Mouse (Mus musculus) stomach, embryonic 16.5 days (tissue): ENCODE measurements around the gene Spaca9. TPM values are rescaled to one million over a fixed set of nuclear protein-coding genes. Genes with fewer than 3 reads are reported as not detected.

Source experiments
- ATAC-seq: fragments of 200-750 bp; cut with Nextera tagmentation; 2 replicates; pipeline ENCODE4 v1.8.0; 2017; ENCODE audit warnings: moderate number of reproducible peaks, moderate TSS enrichment; ENCODE audit not compliant: insufficient read depth, low FRiP score
- H3K27ac ChIP-seq: fragments of 300-500 bp; sonication (generic); 2 replicates; pipeline ENCODE4 v1.5.1; 2014; ENCODE audit warnings: low read length
- H3K27me3 ChIP-seq: fragments of 300-500 bp; sonication (generic); 2 replicates; pipeline ENCODE4 v1.6.1; 2014; ENCODE audit warnings: low read length, control low read depth, mixed read lengths; ENCODE audit not compliant: control insufficient read depth, insufficient read depth
- H3K36me3 ChIP-seq: fragments of 300-500 bp; sonication (generic); 2 replicates; pipeline ENCODE4 v1.6.1; 2014; ENCODE audit warnings: low read length; ENCODE audit not compliant: control insufficient read depth, insufficient read depth
- H3K4me1 ChIP-seq: fragments of 300-500 bp; sonication (generic); 2 replicates; pipeline ENCODE4 v1.6.1; 2014; ENCODE audit warnings: low read length, control low read depth, mixed read lengths; ENCODE audit not compliant: control insufficient read depth, insufficient read depth
- H3K4me2 ChIP-seq: fragments of 300-500 bp; sonication (generic); 2 replicates; pipeline ENCODE4 v1.6.1; 2014; ENCODE audit warnings: low read depth, low read length, mixed read lengths
- H3K4me3 ChIP-seq: fragments of 300-500 bp; sonication (generic); replicated peaks from 2 replicates; pipeline ENCODE4 v1.5.1; 2014; ENCODE audit warnings: mild to moderate bottlenecking, low read length
- H3K9ac ChIP-seq: fragments of 300-500 bp; sonication (generic); 2 replicates; pipeline ENCODE4 v1.6.1; 2014; ENCODE audit warnings: low read length
- H3K9me3 ChIP-seq: fragments of 300-500 bp; sonication (generic); replicated peaks from 2 replicates; pipeline ENCODE4 v1.6.1; 2016; ENCODE audit warnings: low read length, control low read depth; ENCODE audit not compliant: control insufficient read depth
- WGBS: fragments of 180-500 bp; shearing (Covaris S2); extraction: QIAGEN DNeasy Blood & Tissue Kit; methylation state at CpG from one replicate; pipeline ENCODE4 v1.1.7; 2014; 5-methylcytosine and 5-hydroxymethylcytosine counted together
- microRNA-seq: library from miRNA; unstranded; fragments of <30 nt; microRNA quantifications from one replicate; pipeline ENCODE4, GENCODE M21; 2016
- polyA plus RNA-seq: library from polyadenylated mRNA; unstranded; fragments of >200 nt; fragmentation: Nextera tagmentation; extraction: Ambion mirVana; gene quantifications from 2 replicates; pipeline ENCODE4 v1.2.1, GENCODE M21; 2015

Gene Spaca9
- polyA plus RNA-seq, 1 experiment from 2014 or later = 1.3 TPM

GRCm38 (mm10) chr2:28650526-28650925, 49.0 kb downstream of the Spaca9 start:
- H3K9ac ChIP-seq = no peak overlapping the region
- H3K4me1 ChIP-seq = no peaks in the 10 kb centered on the region
- ATAC-seq = no peak
- H3K36me3 ChIP-seq = no peaks in the 10 kb centered on the region; the same call in 1 of the 2 replicates
- H3K4me3 ChIP-seq = no peak overlapping the region
- no peak overlapping the region for H3K4me2 ChIP-seq
- H3K9me3 ChIP-seq = no peaks in the 10 kb centered on the region
- no peaks in the 10 kb centered on the region for H3K27me3 ChIP-seq
- H3K27ac ChIP-seq = no peak overlapping the region

- Histone ChIP-seq H3K36me3 (no peaks in the 10 kb centered on the region), H3K4me1 (peaks cover 14% of the 10 kb centered on the region), H3K4me3 (no peak overlapping the region), H3K27ac (no peak overlapping the region), H3K9me3 (no peaks in the 10 kb centered on the region), H3K4me2 (no peak overlapping the region), H3K9ac (no peak overlapping the region), H3K27me3 (no peaks in the 10 kb centered on the region)
- 86% methylated on average over 3 of the region's 3 CpGs for WGBS
- no peak for ATAC-seq
These were observed 56.4 kb downstream of the Spaca9 start for GRCm38 (mm10) chr2:28643081-28643480.

Small RNA genes lying within 50 kb of the gene (microRNA-seq; reads per million reads assigned to microRNA genes)
- 0.83 reads per million for gene Mir3088

Other genes with a start within 250 kb of the Spaca9 start
- 0.80 and 0.99 TPM in 2 replicates for gene 1700007K13Rik, start 233.4 kb downstream of the Spaca9 start, polyA plus RNA-seq
- 53.5 and 54.0 TPM in 2 replicates for gene Mrps2, start 231.7 kb downstream of the Spaca9 start, polyA plus RNA-seq
- gene Gbgt1, start 202.8 kb downstream of the Spaca9 start, polyA plus RNA-seq = 3.2 and 3.5 TPM in 2 replicates
- 7.4 and 8.9 TPM in 2 replicates for gene Gm10134, start 193.6 kb downstream of the Spaca9 start, polyA plus RNA-seq
- gene Ralgds, start 186.6 kb downstream of the Spaca9 start, polyA plus RNA-seq = 24.6 and 28.2 TPM in 2 replicates
- gene Cel, start 136.3 kb downstream of the Spaca9 start, polyA plus RNA-seq = 562 and 718 TPM in 2 replicates
- gene Gtf3c5, start 116.0 kb downstream of the Spaca9 start, polyA plus RNA-seq = 37.2 and 38.2 TPM in 2 replicates
- gene Gfi1b, start 77.7 kb downstream of the Spaca9 start, polyA plus RNA-seq = 4.3 and 6.5 TPM in 2 replicates
- gene Tsc1, start 58.5 kb downstream of the Spaca9 start, polyA plus RNA-seq = 16.5 and 18.8 TPM in 2 replicates
- 0.46 and 1.2 TPM in 2 replicates for gene Ak8, start 437 bp upstream of the Spaca9 start, polyA plus RNA-seq
- 10.0 and 11.4 TPM in 2 replicates for gene Gtf3c4, start 140.6 kb upstream of the Spaca9 start, polyA plus RNA-seq
- 11.9 and 12.7 TPM in 2 replicates for gene Ddx31, start 140.7 kb upstream of the Spaca9 start, polyA plus RNA-seq
- not detected in 2 replicates for gene Barhl1, start 216.9 kb upstream of the Spaca9 start, polyA plus RNA-seq